Mouse (Mus musculus) ES-Bruce4 (cell line): ENCODE results near the gene Rps28. TPM values are rescaled to one million over a fixed set of nuclear protein-coding genes. Genes with fewer than 3 reads are reported as not detected.

Experiments
- H3K27ac ChIP-seq: 2 replicates; pipeline ENCODE4 v1.5.1; 2012; ENCODE audit warnings: low read length, inconsistent platforms; ENCODE audit not compliant: insufficient read depth
- H3K27me3 ChIP-seq: 2 replicates; pipeline ENCODE4 v1.6.1; 2012; ENCODE audit warnings: mild to moderate bottlenecking, low read length, inconsistent platforms; ENCODE audit not compliant: control insufficient read depth, poor library complexity, insufficient read depth, severe bottlenecking
- H3K36me3 ChIP-seq: 2 replicates; pipeline ENCODE4 v1.6.1; 2012; ENCODE audit warnings: inconsistent platforms, mild to moderate bottlenecking, low read length, moderate library complexity; ENCODE audit not compliant: control insufficient read depth, poor library complexity, insufficient read depth, severe bottlenecking
- H3K4me1 ChIP-seq: one replicate; pipeline ENCODE4 v1.8.1; 2011; ENCODE audit warnings: low read length; ENCODE audit not compliant: control insufficient read depth, insufficient read depth
- H3K4me3 ChIP-seq: 2 replicates; pipeline ENCODE4 v1.5.1; 2011; ENCODE audit warnings: low read depth, mild to moderate bottlenecking, low read length
- H3K9ac ChIP-seq: 2 replicates; pipeline ENCODE4 v1.6.1; 2012; ENCODE audit warnings: low read depth, mild to moderate bottlenecking, inconsistent platforms; ENCODE audit not compliant: poor library complexity, severe bottlenecking
- H3K9me3 ChIP-seq: replicated peaks from 2 replicates; pipeline ENCODE4 v1.6.1; 2012; ENCODE audit warnings: mild to moderate bottlenecking, low read length, inconsistent platforms; ENCODE audit not compliant: control insufficient read depth, poor library complexity, insufficient read depth, severe bottlenecking
- CTCF ChIP-seq: IDR thresholded peaks from one replicate; pipeline ENCODE4 v1.8.1; 2011; ENCODE audit warnings: low read depth, low read length
- EP300 ChIP-seq: IDR thresholded peaks from 2 replicates; pipeline ENCODE4 v1.6.1; 2011; ENCODE audit warnings: low read depth, low read length; ENCODE audit not compliant: insufficient read depth
- POLR2A ChIP-seq: IDR thresholded peaks from one replicate; pipeline ENCODE4 v1.8.1; 2011; ENCODE audit warnings: low read length; ENCODE audit not compliant: insufficient read depth
- polyA plus RNA-seq: library from polyadenylated mRNA; stranded (reverse); fragments of >200 nt; gene quantifications from 2 replicates; pipeline ENCODE4 v1.2.4, GENCODE M21; 2011; ENCODE audit warnings: low read depth; ENCODE audit not compliant: missing spikeins, insufficient read depth, insufficient read length

Rps28 gene
- polyA plus RNA-seq, 1 experiment: 3,700 TPM

DNA sequence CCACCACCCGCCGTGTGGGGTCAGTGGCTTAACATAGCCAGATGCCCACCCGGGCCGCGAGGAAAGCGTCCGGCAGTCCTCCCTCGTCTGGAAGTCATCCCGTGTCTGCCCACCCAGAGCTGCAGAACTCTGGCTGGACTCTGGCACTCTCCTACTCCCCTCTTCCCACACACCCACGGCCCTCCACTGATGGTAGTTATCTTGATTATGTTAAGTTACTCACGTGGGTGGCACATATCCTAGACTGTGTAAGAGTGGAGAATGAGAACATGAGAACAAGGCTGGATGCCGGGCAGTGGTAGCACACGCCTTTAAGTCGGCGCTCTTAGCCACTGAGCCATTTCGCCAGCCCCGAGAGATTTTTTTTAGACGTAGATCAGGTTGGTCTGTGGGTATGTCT lies 38.0 kb downstream of the Rps28 start:
- no peak for TF ChIP-seq POLR2A
- no peak for TF ChIP-seq EP300
- no peak for TF ChIP-seq CTCF
- no peak overlapping the region for H3K4me3 ChIP-seq
- H3K9me3 ChIP-seq: no peaks in the 10 kb centered on the region
- H3K27ac ChIP-seq: no peak overlapping the region
- no peaks in the 10 kb centered on the region for H3K27me3 ChIP-seq
- H3K36me3 ChIP-seq: no peaks in the 10 kb centered on the region
- H3K9ac ChIP-seq: no peak overlapping the region
- peaks cover 3% of the 10 kb centered on the region for H3K4me1 ChIP-seq

GRCm38 (mm10) chr17:33784939-33785338 lies 39.4 kb downstream of the Rps28 start:
- Histone ChIP-seq H3K27ac (no peak overlapping the region), H3K27me3 (no peaks in the 10 kb centered on the region), H3K9ac (no peak overlapping the region), H3K36me3 (no peaks in the 10 kb centered on the region), H3K9me3 (no peaks in the 10 kb centered on the region), H3K4me1 (peaks cover 3% of the 10 kb centered on the region), H3K4me3 (no peak overlapping the region)
- no peak for TF ChIP-seq EP300
- no peak for TF ChIP-seq CTCF
- TF ChIP-seq POLR2A: no peak

DNA sequence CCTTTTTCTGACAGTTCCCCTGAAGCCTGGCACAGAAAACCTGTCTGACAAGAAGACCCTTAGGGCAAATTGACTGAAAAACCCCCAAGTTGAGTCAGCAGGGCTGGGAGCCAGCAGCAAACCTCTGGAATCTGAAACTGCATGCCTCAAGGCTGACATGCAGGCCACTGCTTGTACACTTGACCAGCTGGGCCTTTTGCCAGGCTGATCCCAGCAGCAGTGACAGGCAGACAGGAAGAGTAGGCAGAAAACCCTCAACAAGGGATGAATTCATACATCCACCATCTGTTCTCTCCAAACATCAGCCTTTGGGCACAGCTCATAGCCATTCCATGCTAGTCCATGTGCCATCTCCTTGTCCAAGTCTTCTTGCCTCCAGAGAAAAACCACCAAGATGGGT lies 41.0 kb downstream of the Rps28 start:
- peaks cover 10% of the 10 kb centered on the region for H3K4me1 ChIP-seq
- no peak overlapping the region for H3K27ac ChIP-seq
- TF ChIP-seq POLR2A (no peak), EP300 (no peak), CTCF (no peak)
- no peaks in the 10 kb centered on the region for H3K9me3 ChIP-seq
- no peak overlapping the region for H3K9ac ChIP-seq
- H3K27me3 ChIP-seq: no peaks in the 10 kb centered on the region
- no peaks in the 10 kb centered on the region; the same call in 1 of the 2 replicates for H3K36me3 ChIP-seq
- no peak overlapping the region for H3K4me3 ChIP-seq

DNA sequence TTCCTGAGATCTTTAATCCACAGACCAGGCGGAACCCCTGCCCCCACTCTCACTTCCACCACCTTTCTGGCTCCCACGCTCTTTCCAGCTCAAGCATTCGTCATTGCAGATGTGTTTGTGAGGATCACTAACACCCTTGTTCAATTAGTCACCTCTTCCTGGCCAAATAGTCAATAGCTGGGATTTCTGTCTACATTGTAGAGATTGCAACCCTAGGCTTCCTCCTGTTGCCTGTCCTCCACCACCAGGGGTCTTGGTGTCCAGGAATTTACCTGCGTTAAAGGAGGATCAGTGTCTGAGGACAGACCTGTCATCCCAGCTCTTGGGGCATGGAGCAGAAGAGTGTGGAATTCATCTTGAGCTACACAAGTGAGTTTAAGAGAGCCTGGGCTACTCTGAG lies 42.3 kb downstream of the Rps28 start:
- no peaks in the 10 kb centered on the region for H3K9me3 ChIP-seq
- peaks cover 10% of the 10 kb centered on the region for H3K4me1 ChIP-seq
- H3K36me3 ChIP-seq: peaks cover 3% of the 10 kb centered on the region
- H3K27me3 ChIP-seq: no peaks in the 10 kb centered on the region
- peak overlapping the region; percentile 37 for H3K9ac ChIP-seq
- H3K27ac ChIP-seq: no peak overlapping the region
- TF ChIP-seq CTCF (no peak), POLR2A (no peak), EP300 (no peak)
- H3K4me3 ChIP-seq: peak overlapping the region; percentile 66

DNA sequence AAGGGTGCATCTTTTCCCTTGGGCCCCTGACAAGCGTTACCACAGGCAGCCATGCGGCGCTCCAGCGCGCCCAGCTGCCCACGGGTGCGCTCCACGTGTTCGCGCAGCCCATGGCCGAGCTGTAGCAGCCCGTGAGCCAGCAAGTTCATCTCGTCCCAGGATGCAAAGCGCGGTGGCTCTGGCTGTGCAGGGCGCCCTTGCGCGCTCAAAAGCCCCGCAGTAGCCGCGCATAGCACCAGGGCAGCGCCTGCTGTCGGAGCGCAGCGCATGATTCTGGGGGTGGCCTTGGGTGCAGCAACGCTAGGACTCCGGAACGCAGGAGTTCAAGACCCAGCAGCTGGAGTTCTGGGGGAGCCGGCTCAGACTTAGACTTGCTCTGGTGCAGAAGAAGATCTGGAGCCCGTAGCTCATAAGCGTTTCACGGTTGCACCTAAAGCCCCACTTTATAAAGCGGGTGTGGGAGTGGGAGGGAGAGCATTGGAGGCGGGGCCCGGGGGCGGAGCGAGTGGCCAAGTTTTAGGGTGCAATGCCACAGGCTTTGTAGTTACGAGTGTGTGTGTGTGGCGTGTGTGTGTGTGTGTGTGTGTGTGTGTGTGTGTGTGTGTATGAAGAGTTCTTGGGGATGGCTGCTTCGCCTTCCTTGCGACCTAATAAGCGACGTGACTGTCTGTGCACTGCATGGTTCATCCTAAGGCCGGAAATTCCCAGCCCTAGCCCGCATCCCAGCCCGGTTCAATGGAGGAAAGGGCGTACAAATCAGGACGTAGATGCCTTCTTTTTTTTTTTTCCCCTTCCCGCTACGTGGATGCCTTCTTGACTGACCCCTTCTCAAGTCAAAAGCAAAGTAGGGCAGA lies 43.0 kb downstream of the Rps28 start, which contains the start of gene Angptl4:
TSS of gene Angptl4 (minus strand) at position 707 of the 854 bp plus-strand sequence.
- Histone ChIP-seq H3K4me1 (peaks cover 10% of the 10 kb centered on the region), H3K4me3 (peak within 1 kb of the TSS; percentile 66), H3K27ac (no peak within 1 kb of the TSS), H3K9me3 (no peaks in the 10 kb centered on the region), H3K36me3 (peaks cover 9% of the 10 kb centered on the region), H3K9ac (peak within 1 kb of the TSS; percentile 37), H3K27me3 (no peaks in the 10 kb centered on the region)
- TF ChIP-seq EP300: no peak
- TF ChIP-seq CTCF: no peak
- TF ChIP-seq POLR2A: no peak

DNA sequence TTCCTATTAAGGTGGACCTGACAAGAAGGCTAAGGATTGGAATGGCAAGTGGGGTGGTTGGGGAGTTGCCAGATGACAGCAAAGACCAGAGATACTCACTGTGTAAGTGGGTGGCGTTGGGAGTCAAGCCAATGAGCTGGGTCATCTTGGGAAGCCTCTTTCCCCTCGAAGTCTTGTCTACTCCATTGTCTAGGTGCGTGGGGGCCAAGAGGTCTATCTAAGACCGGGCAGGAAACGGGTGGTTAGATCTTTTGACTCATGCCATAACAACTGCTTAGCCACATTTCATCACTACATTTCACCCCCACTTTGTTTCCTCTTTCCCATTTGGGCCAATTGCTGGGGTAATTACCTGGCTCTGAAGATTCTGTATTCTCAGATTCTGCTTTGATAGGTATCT lies 43.9 kb downstream of the Rps28 start:
- H3K4me1 ChIP-seq: peaks cover 10% of the 10 kb centered on the region

More for the DNA sequence above, 43.9 kb downstream of the Rps28 start:
- Histone ChIP-seq H3K4me3 (peak overlapping the region; percentile 66), H3K27me3 (no peaks in the 10 kb centered on the region), H3K27ac (no peak overlapping the region), H3K9ac (peak overlapping the region; percentile 37), H3K9me3 (no peaks in the 10 kb centered on the region), H3K36me3 (peaks cover 13% of the 10 kb centered on the region)
- TF ChIP-seq CTCF (no peak), POLR2A (no peak), EP300 (no peak)
